Mouse (Mus musculus) stomach, embryonic 14.5 days (tissue): ENCODE data around the gene Wdr5b. TPM values are rescaled to one million over a fixed set of nuclear protein-coding genes. Genes with fewer than 3 reads are reported as not detected.

ENCODE experiments used
- ATAC-seq: fragments of 200-750 bp; cut with Nextera tagmentation; 2 replicates; pipeline ENCODE4 v1.8.0; 2017; ENCODE audit warnings: low read depth, moderate TSS enrichment; ENCODE audit not compliant: insufficient number of reproducible peaks, insufficient read depth, low FRiP score
- H3K27ac ChIP-seq: fragments of 300-500 bp; sonication (generic); 2 replicates; pipeline ENCODE4 v1.5.1; 2014; ENCODE audit warnings: mild to moderate bottlenecking, low read length, moderate library complexity, mixed read lengths
- H3K27me3 ChIP-seq: fragments of 300-500 bp; sonication (generic); 2 replicates; pipeline ENCODE4 v1.6.1; 2014; ENCODE audit warnings: low read length, control low read depth, mixed read lengths; ENCODE audit not compliant: control insufficient read depth, insufficient read depth
- H3K36me3 ChIP-seq: fragments of 300-500 bp; sonication (generic); 2 replicates; pipeline ENCODE4 v1.6.1; 2014; ENCODE audit warnings: mild to moderate bottlenecking, control low read depth, low read length, moderate library complexity, mixed read lengths; ENCODE audit not compliant: control insufficient read depth, insufficient read depth
- H3K4me1 ChIP-seq: fragments of 300-500 bp; sonication (generic); 2 replicates; pipeline ENCODE4 v1.6.1; 2014; ENCODE audit warnings: low read length, control low read depth, mixed read lengths; ENCODE audit not compliant: control insufficient read depth, insufficient read depth
- H3K4me2 ChIP-seq: fragments of 300-500 bp; sonication (generic); replicated peaks from 2 replicates; pipeline ENCODE4 v1.6.1; 2014; ENCODE audit warnings: low read depth, low read length, control low read depth
- H3K4me3 ChIP-seq: fragments of 300-500 bp; sonication (generic); 2 replicates; pipeline ENCODE4 v1.5.1; 2014; ENCODE audit warnings: low read depth, low read length, control low read depth
- H3K9ac ChIP-seq: fragments of 300-500 bp; sonication (generic); replicated peaks from 2 replicates; pipeline ENCODE4 v1.6.1; 2014; ENCODE audit warnings: low read depth, mild to moderate bottlenecking, control low read depth, low read length, moderate library complexity, mixed read lengths
- H3K9me3 ChIP-seq: fragments of 300-500 bp; sonication (generic); 2 replicates; pipeline ENCODE4 v1.6.1; 2016; ENCODE audit warnings: low read depth, low read length, control low read depth; ENCODE audit not compliant: control insufficient read depth
- WGBS: fragments of 180-500 bp; shearing (Covaris S2); extraction: QIAGEN DNeasy Blood & Tissue Kit; methylation state at CpG from one replicate; pipeline ENCODE4 v1.1.7; 2014; 5-methylcytosine and 5-hydroxymethylcytosine counted together
- polyA plus RNA-seq: library from polyadenylated mRNA; unstranded; fragments of >200 nt; fragmentation: Nextera tagmentation; extraction: Ambion mirVana; gene quantifications from 2 replicates; pipeline ENCODE4 v1.2.1, GENCODE M21; 2014

Wdr5b gene
- polyA plus RNA-seq, 1 experiment from 2014 or later: 11.9 TPM

- WGBS: 91% methylated on average over 10 of the region's 10 CpGs
- peaks cover 4% of the 10 kb centered on the region; the same call in 1 of the 2 replicates for H3K4me1 ChIP-seq
- no peak for ATAC-seq
- no peak overlapping the region for H3K9ac ChIP-seq
- H3K27me3 ChIP-seq: no peaks in the 10 kb centered on the region
- H3K4me3 ChIP-seq: no peak overlapping the region
- no peak overlapping the region for H3K27ac ChIP-seq
- H3K36me3 ChIP-seq: peaks cover 32% of the 10 kb centered on the region
- no peaks in the 10 kb centered on the region for H3K9me3 ChIP-seq
- no peak overlapping the region for H3K4me2 ChIP-seq
These were observed 2.1 kb downstream of the Wdr5b start for GRCm38 (mm10) chr16:36043073-36043472.

- no peak overlapping the region for H3K27ac ChIP-seq
- no peaks in the 10 kb centered on the region for H3K27me3 ChIP-seq
- H3K9me3 ChIP-seq: no peaks in the 10 kb centered on the region
- H3K4me1 ChIP-seq: peaks cover 4% of the 10 kb centered on the region; the same call in 1 of the 2 replicates
- no peak for ATAC-seq
- peaks cover 39% of the 10 kb centered on the region for H3K36me3 ChIP-seq
- H3K4me3 ChIP-seq: no peak overlapping the region
- no peak overlapping the region for H3K9ac ChIP-seq
- no peak overlapping the region for H3K4me2 ChIP-seq
- WGBS: 85% methylated on average over 4 of the region's 4 CpGs
These were observed 3.0 kb downstream of the Wdr5b start for GRCm38 (mm10) chr16:36043964-36044363.

DNA sequence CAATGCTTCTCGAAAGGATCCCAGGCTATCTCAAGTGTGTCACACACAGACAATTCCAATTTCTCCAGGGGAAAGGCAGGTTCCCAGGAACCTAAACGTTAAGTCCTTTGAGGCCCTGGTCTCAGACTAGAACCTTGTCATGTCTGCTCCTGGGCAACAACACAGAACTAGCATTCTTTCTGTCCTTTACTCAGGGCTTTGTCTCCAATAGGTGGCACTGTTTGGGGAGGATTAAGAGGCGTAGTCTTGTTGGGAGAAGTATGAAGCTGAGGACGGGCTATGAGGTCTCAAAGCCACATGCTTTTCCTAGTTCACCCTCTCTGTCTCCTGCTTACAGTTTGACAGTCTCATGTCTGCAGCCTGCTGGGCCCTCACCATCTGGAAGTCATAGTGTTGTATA, 6.5 kb downstream of the Wdr5b start:
- Histone ChIP-seq H3K27ac (no peak overlapping the region), H3K4me2 (no peak overlapping the region), H3K4me1 (no peaks in the 10 kb centered on the region; the same call in 1 of the 2 replicates), H3K4me3 (no peak overlapping the region), H3K9me3 (no peaks in the 10 kb centered on the region), H3K9ac (no peak overlapping the region), H3K27me3 (no peaks in the 10 kb centered on the region), H3K36me3 (peaks cover 72% of the 10 kb centered on the region)
- no peak for ATAC-seq
- WGBS: 90% methylated on average over 4 of the region's 4 CpGs

GRCm38 (mm10) chr16:36051491-36051890, 10.5 kb downstream of the Wdr5b start:
- Histone ChIP-seq H3K36me3 (peaks cover 54% of the 10 kb centered on the region), H3K4me2 (no peak overlapping the region), H3K9ac (no peak overlapping the region), H3K27ac (no peak overlapping the region), H3K4me3 (no peak overlapping the region), H3K27me3 (no peaks in the 10 kb centered on the region), H3K4me1 (no peaks in the 10 kb centered on the region), H3K9me3 (no peaks in the 10 kb centered on the region)
- WGBS: 91% methylated on average over 6 of the region's 6 CpGs
- no peak for ATAC-seq

- WGBS: 81% methylated on average over 6 of the region's 6 CpGs
- Histone ChIP-seq H3K4me2 (no peak overlapping the region), H3K27me3 (no peaks in the 10 kb centered on the region), H3K36me3 (peaks cover 33% of the 10 kb centered on the region), H3K9me3 (no peaks in the 10 kb centered on the region), H3K4me3 (no peak overlapping the region), H3K9ac (no peak overlapping the region), H3K27ac (no peak overlapping the region), H3K4me1 (no peaks in the 10 kb centered on the region)
- ATAC-seq: no peak
These were observed 12.7 kb downstream of the Wdr5b start for GRCm38 (mm10) chr16:36053524-36054275.

DNA sequence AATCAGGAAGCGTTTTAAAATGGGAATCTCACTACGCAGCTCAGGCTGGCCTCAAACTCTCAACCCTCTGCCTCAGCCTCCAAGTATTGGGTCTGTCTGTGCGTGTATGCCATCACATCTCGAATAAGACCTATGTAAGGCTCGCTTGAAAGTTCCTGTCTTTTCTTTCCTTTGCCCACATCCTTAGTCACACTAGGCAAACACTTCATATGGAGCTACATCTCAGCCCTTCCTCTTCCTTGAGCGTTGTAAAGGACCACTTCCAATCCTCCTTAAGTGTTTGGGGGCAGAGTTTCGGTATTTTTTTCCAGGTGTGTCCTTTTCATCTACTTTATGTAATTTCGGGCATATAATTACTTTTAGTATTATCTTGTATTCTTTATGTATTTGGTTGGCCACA, 13.9 kb downstream of the Wdr5b start:
- Histone ChIP-seq H3K36me3 (peaks cover 23% of the 10 kb centered on the region), H3K4me2 (no peak overlapping the region), H3K9ac (no peak overlapping the region), H3K27ac (no peak overlapping the region), H3K4me3 (no peak overlapping the region), H3K27me3 (no peaks in the 10 kb centered on the region), H3K9me3 (no peaks in the 10 kb centered on the region), H3K4me1 (no peaks in the 10 kb centered on the region)
- WGBS: 97% methylated on average over 8 of the region's 8 CpGs
- ATAC-seq: no peak

GRCm38 (mm10) chr16:36056416-36056815, 15.4 kb downstream of the Wdr5b start:
- Histone ChIP-seq H3K4me3 (no peak overlapping the region), H3K36me3 (peaks cover 10% of the 10 kb centered on the region), H3K27me3 (no peaks in the 10 kb centered on the region), H3K4me2 (no peak overlapping the region), H3K9me3 (no peaks in the 10 kb centered on the region), H3K9ac (no peak overlapping the region), H3K4me1 (no peaks in the 10 kb centered on the region), H3K27ac (no peak overlapping the region)
- WGBS: 92% methylated on average over 11 of the region's 11 CpGs
- ATAC-seq: no peak

GRCm38 (mm10) chr16:36057933-36058475, 17.0 kb downstream of the Wdr5b start:
- 58% methylated on average over 8 of the region's 8 CpGs for WGBS
- no peak overlapping the region for H3K4me3 ChIP-seq
- no peaks in the 10 kb centered on the region for H3K36me3 ChIP-seq
- no peaks in the 10 kb centered on the region for H3K9me3 ChIP-seq
- no peaks in the 10 kb centered on the region for H3K4me1 ChIP-seq
- H3K27me3 ChIP-seq: no peaks in the 10 kb centered on the region
- H3K9ac ChIP-seq: no peak overlapping the region
- no peak overlapping the region for H3K27ac ChIP-seq
- no peak overlapping the region for H3K4me2 ChIP-seq
- ATAC-seq: no peak
